Comparison of ENCODE assay signal across 15 mouse cellular contexts in the genomic region with DNA sequence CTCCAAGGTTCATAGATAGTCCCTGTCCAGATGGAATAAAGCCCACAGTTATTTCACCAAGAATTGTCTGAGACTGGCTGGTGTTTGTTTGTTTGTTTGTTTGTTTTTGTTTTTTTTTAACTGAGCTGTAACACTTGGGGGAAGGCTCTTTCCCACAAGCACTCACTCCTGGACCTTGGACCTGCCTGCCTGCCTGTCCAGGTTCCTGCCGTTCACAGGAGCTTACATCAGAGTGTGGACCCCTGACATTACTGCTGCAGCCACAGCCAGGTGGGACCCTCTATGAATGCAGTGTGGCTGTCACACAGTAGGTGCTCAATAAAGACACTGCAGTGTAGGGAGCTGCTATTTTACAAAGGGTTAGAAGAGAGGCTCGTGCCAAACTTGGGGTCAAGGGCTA.
"Had no signal": no experiment of that assay in that cellular context is flagged by ENCODE, and none has a peak within 500 bp of the region (broad histone marks: within the 10 kb centered on the region; RNA-seq: fewer than 3 reads in every experiment).

No protein-coding gene starts in this region.

- DNase-seq: lung, adult 18-20 months; lung, embryonic 14.5 days; lung, postnatal 10 days; right cerebral cortex, postnatal 14 days; thymus, adult 2 months; thymus, postnatal 25 days; thymus, postnatal 4 days had no signal

- ATAC-seq: midbrain, embryonic 13.5 days; midbrain, embryonic 15.5 days had no signal

- H3K4me3 ChIP-seq: megakaryocyte, embryonic 14.5 days; midbrain, embryonic 13.5 days; midbrain, embryonic 15.5 days; neural tube, embryonic 12.5 days; stomach, embryonic 15.5 days had no signal

- H3K4me1 ChIP-seq: midbrain, embryonic 13.5 days; neural tube, embryonic 12.5 days; stomach, embryonic 15.5 days had no signal

- H3K27ac ChIP-seq: macrophage; midbrain, embryonic 13.5 days; midbrain, embryonic 15.5 days; neural tube, embryonic 12.5 days; stomach, embryonic 15.5 days; stomach, postnatal 0 days had no signal

- H3K36me3 ChIP-seq: midbrain, embryonic 13.5 days; midbrain, embryonic 15.5 days; neural tube, embryonic 12.5 days; stomach, embryonic 15.5 days had no signal

- H3K9me3 ChIP-seq: midbrain, embryonic 13.5 days; midbrain, embryonic 15.5 days; neural tube, embryonic 12.5 days; stomach, embryonic 15.5 days had no signal

- H3K27me3 ChIP-seq: megakaryocyte, embryonic 14.5 days; midbrain, embryonic 13.5 days; midbrain, embryonic 15.5 days; neural tube, embryonic 12.5 days; stomach, embryonic 15.5 days had no signal

- H3K4me2 ChIP-seq: lung, embryonic 14.5 days; midbrain, embryonic 11.5 days; midbrain, embryonic 13.5 days; midbrain, embryonic 15.5 days; neural tube, embryonic 12.5 days; stomach, embryonic 15.5 days had no signal

- H3K9ac ChIP-seq: lung, embryonic 14.5 days; midbrain, embryonic 13.5 days; midbrain, embryonic 15.5 days; neural tube, embryonic 12.5 days; stomach, embryonic 15.5 days had no signal
